Mouse (Mus musculus) stomach, embryonic 14.5 days (tissue): ENCODE data around the gene Slc39a7. TPM values are rescaled to one million over a fixed set of nuclear protein-coding genes. Genes with fewer than 3 reads are reported as not detected.
"Not testable (repeated sequence)": the region's sequence is repeated elsewhere in the genome, so short reads cannot be mapped to it uniquely, and the experiment has no call there.

Experiments used
- ATAC-seq: fragments of 200-750 bp; cut with Nextera tagmentation; 2 replicates; pipeline ENCODE4 v1.8.0; 2017; ENCODE audit warnings: low read depth, moderate TSS enrichment; ENCODE audit not compliant: insufficient number of reproducible peaks, insufficient read depth, low FRiP score
- H3K27ac ChIP-seq: fragments of 300-500 bp; sonication (generic); 2 replicates; pipeline ENCODE4 v1.5.1; 2014; ENCODE audit warnings: mild to moderate bottlenecking, low read length, moderate library complexity, mixed read lengths
- H3K27me3 ChIP-seq: fragments of 300-500 bp; sonication (generic); 2 replicates; pipeline ENCODE4 v1.6.1; 2014; ENCODE audit warnings: low read length, control low read depth, mixed read lengths; ENCODE audit not compliant: control insufficient read depth, insufficient read depth
- H3K36me3 ChIP-seq: fragments of 300-500 bp; sonication (generic); 2 replicates; pipeline ENCODE4 v1.6.1; 2014; ENCODE audit warnings: mild to moderate bottlenecking, control low read depth, low read length, moderate library complexity, mixed read lengths; ENCODE audit not compliant: control insufficient read depth, insufficient read depth
- H3K4me1 ChIP-seq: fragments of 300-500 bp; sonication (generic); 2 replicates; pipeline ENCODE4 v1.6.1; 2014; ENCODE audit warnings: low read length, control low read depth, mixed read lengths; ENCODE audit not compliant: control insufficient read depth, insufficient read depth
- H3K4me2 ChIP-seq: fragments of 300-500 bp; sonication (generic); replicated peaks from 2 replicates; pipeline ENCODE4 v1.6.1; 2014; ENCODE audit warnings: low read depth, low read length, control low read depth
- H3K4me3 ChIP-seq: fragments of 300-500 bp; sonication (generic); 2 replicates; pipeline ENCODE4 v1.5.1; 2014; ENCODE audit warnings: low read depth, low read length, control low read depth
- H3K9ac ChIP-seq: fragments of 300-500 bp; sonication (generic); replicated peaks from 2 replicates; pipeline ENCODE4 v1.6.1; 2014; ENCODE audit warnings: low read depth, mild to moderate bottlenecking, control low read depth, low read length, moderate library complexity, mixed read lengths
- H3K9me3 ChIP-seq: fragments of 300-500 bp; sonication (generic); 2 replicates; pipeline ENCODE4 v1.6.1; 2016; ENCODE audit warnings: low read depth, low read length, control low read depth; ENCODE audit not compliant: control insufficient read depth
- WGBS: fragments of 180-500 bp; shearing (Covaris S2); extraction: QIAGEN DNeasy Blood & Tissue Kit; methylation state at CpG from one replicate; pipeline ENCODE4 v1.1.7; 2014; 5-methylcytosine and 5-hydroxymethylcytosine counted together
- polyA plus RNA-seq: library from polyadenylated mRNA; unstranded; fragments of >200 nt; fragmentation: Nextera tagmentation; extraction: Ambion mirVana; gene quantifications from 2 replicates; pipeline ENCODE4 v1.2.1, GENCODE M21; 2014

The Slc39a7 gene
- polyA plus RNA-seq, 1 experiment from 2014 or later = 81.3 TPM

DNA sequence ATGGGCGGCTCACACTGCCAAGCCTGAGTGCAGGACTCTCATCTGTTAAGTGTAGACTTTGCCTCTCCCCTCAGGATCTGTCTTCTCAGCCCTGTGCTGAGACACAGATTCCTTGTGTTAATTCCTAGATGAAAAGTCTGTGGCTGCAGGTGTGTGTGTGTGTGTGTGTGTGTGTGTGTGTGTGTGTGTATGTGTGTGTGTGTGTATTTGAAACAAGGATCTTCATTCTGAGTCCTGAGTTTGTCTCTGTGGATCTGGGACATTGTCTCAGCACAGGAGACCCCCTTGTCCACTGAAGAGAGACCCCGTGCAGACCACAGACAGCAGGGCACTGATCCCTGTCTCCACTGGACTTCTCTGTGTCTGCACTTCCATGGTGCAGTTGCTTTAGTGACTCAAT is 30.7 kb downstream of the Slc39a7 start:
- not testable (repeated sequence) for H3K27ac ChIP-seq, H3K36me3 ChIP-seq, H3K4me1 ChIP-seq, H3K4me3 ChIP-seq, H3K9ac ChIP-seq, H3K9me3 ChIP-seq, H3K27me3 ChIP-seq, ATAC-seq, H3K4me2 ChIP-seq
- WGBS = 46% methylated on average over 2 of the region's 2 CpGs

DNA sequence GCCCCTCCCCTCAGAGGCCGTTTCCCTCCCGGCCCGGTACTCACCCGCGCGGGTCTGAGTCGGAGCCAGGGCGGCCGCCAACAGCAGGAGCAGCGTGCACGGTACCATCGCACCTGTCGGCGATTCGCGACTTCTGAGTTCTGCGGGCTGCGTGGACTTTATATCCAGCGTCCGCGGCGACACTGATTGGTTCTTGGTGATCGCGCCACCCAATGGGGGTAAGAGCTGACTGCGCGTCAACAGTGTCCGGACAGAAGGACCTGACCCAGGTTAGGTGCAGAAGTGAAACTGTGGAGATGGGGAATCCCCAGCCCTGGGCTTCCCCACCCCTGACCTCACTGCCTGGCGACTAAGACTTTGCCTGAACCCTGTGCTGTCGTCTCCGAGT is 31.3 kb downstream of the Slc39a7 start, which contains the start of gene H2-K1:
Gene H2-K1 (minus strand): TSS at position 198 of the 388 bp plus-strand sequence.
- WGBS = under 1% methylated on average over 24 of the region's 30 CpGs
- peak within 1 kb of the TSS; percentile 33; the same call in 1 of the 2 replicates for H3K9ac ChIP-seq
- ATAC-seq = peak; percentile 93

DNA sequence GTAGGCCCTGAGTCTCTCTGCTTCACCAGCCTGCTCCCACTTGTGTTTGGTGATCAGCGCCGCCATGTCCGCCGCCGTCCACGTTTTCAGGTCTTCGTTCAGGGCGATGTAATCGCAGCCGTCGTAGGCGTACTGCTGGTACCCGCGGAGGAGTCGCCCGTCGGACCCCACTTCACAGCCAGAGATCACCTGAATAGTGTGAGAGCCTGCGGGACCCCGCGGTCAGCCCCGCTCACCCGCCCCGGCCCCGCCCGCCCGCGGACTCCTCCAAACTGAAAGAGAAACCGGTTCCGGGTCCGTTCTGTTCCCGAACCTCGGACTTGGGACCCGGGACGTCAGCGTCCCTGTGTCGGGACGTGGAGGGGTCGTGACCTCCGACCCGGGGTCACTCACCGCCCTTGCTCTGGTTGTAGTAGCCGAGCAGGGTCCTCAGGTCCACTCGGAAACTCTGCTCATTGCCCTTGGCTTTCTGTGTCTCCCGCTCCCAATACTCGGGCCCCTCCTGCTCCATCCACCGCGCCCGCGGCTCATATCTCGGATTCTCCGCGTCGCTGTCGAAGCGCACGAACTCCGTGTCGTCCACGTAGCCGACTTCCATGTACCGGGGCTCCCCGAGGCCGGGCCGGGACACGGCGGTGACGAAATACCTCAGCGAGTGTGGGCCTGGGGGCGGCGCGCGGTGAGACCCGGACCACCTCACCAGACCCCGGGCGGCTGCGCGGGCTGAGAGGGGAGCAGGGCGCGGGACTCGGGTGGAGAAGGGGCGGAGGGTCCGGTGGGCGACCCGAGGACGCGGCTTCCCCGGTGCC is 31.9 kb downstream of the Slc39a7 start:
- peak overlapping the region; percentile 33; the same call in 1 of the 2 replicates for H3K9ac ChIP-seq

More for the DNA sequence above, 31.3 kb downstream of the Slc39a7 start, which contains the start of gene H2-K1:
- H3K27ac ChIP-seq = no peak within 1 kb of the TSS
- no peaks in the 10 kb centered on the region for H3K4me1 ChIP-seq
- H3K4me3 ChIP-seq = peak within 1 kb of the TSS; percentile 49
- H3K27me3 ChIP-seq = peaks cover 8% of the 10 kb centered on the region; the same call in 1 of the 2 replicates
- no peaks in the 10 kb centered on the region for H3K9me3 ChIP-seq
- no peaks in the 10 kb centered on the region for H3K36me3 ChIP-seq
- H3K4me2 ChIP-seq = peak within 1 kb of the TSS; percentile 98

DNA sequence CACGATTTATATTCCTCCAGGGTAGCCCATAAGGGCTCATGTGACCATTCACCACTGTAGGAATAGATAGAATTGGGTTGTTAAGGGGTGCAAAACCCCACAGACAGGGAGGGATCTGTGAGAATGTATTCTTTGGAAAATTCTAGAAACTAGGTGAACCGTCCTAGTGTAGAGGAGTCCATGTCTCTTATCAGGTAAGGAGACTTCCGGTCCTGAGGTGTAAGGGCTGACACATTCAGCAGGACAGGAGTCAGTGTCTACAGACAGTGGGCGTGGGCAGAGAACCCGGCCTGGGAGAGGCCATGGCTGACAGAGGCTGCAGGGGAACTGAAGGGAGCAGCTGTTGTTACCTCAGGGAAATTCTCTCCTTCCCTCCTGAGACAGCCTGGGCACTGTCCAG is 32.8 kb downstream of the Slc39a7 start:
- H3K9ac ChIP-seq, H3K4me1 ChIP-seq, ATAC-seq, H3K4me2 ChIP-seq, H3K27ac ChIP-seq, H3K4me3 ChIP-seq, H3K36me3 ChIP-seq, H3K9me3 ChIP-seq, H3K27me3 ChIP-seq: not testable (repeated sequence)
- WGBS = 48% methylated on average over 5 of the region's 5 CpGs

More for the DNA sequence above, 31.9 kb downstream of the Slc39a7 start:
- Histone ChIP-seq H3K4me2 (peak overlapping the region; percentile 98), H3K4me3 (peak overlapping the region; percentile 49), H3K36me3 (no peaks in the 10 kb centered on the region), H3K27me3 (peaks cover 8% of the 10 kb centered on the region; the same call in 1 of the 2 replicates), H3K4me1 (no peaks in the 10 kb centered on the region), H3K9me3 (no peaks in the 10 kb centered on the region), H3K27ac (no peak overlapping the region)
- WGBS = 3% methylated on average over 80 of the region's 87 CpGs
- ATAC-seq = peak; percentile 14; the same call in 1 of the 2 replicates

DNA sequence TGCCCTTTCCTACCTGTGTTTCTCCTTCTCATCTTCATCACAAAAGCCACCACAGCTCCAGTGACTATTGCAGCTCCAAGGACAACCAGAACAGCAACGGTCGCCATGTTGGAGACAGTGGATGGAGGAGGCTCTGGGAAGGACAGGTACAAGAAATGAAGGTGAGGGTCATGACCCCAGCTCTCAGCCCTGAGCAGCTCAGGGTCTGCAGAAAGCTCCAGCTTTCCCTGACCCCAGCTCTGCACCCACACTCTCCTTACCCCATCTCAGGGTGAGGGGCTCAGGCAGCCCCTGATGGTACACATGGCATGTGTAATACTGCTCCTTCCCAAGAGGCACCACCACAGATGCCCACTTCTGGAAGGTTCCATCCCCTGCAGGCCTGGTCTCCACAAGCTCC is 34.5 kb downstream of the Slc39a7 start:
- not testable (repeated sequence) for H3K4me1 ChIP-seq, H3K9me3 ChIP-seq, H3K27ac ChIP-seq, H3K9ac ChIP-seq, H3K36me3 ChIP-seq, H3K4me3 ChIP-seq, H3K27me3 ChIP-seq, ATAC-seq, H3K4me2 ChIP-seq
- 88% methylated on average over 2 of the region's 2 CpGs for WGBS

DNA sequence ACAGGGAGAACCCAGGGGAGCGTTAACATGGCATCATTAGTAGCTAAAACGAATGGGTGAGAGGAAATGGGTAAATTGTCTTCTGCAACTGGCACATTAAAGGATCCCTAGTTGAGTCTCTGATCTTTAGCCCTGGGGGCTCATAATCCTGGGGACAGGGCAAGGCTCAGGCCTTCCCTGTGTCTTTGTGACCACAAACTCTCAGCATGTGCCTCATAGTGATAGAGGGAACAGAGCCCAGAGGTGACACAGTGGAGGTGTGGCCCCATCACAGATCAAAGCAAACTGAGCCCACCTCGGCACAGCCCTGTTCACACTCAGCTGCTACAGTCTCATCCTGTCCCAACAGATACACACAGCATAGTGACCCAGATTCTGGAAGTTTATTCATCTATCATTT is 35.8 kb downstream of the Slc39a7 start:
- no peak for ATAC-seq
- Histone ChIP-seq H3K9ac (no peak overlapping the region), H3K27me3 (peaks cover 4% of the 10 kb centered on the region; the same call in 1 of the 2 replicates), H3K4me1 (no peaks in the 10 kb centered on the region), H3K27ac (no peak overlapping the region), H3K9me3 (no peaks in the 10 kb centered on the region), H3K4me2 (no peak overlapping the region), H3K36me3 (no peaks in the 10 kb centered on the region), H3K4me3 (no peak overlapping the region)
- 22% methylated on average over 3 of the region's 3 CpGs for WGBS

DNA sequence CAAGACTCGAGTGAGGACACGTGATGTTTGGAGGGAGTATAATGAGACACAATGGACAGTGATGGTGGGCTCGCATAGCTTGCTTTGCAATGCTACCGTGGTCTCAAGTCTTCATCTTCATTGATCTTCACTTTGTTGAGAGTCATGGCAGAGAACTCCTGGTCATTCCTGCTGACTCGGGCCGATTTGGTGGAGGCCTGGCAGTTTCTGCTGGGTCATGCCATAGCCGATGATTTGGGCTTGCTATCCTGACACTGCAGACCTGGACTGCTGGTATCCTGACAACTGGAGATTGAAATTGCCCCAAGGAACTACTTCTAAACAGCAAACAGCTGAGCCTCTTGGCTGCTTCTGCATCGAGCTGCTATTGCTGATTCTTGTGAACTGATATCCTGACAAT is 36.5 kb downstream of the Slc39a7 start:
- no peaks in the 10 kb centered on the region for H3K4me1 ChIP-seq
- H3K27ac ChIP-seq = no peak overlapping the region
- no peaks in the 10 kb centered on the region for H3K36me3 ChIP-seq
- no peak overlapping the region for H3K4me2 ChIP-seq
- H3K9me3 ChIP-seq = no peaks in the 10 kb centered on the region
- H3K9ac ChIP-seq = no peak overlapping the region
- peaks cover 2% of the 10 kb centered on the region; the same call in 1 of the 2 replicates for H3K27me3 ChIP-seq
- ATAC-seq = no peak
- no peak overlapping the region for H3K4me3 ChIP-seq
- WGBS = 91% methylated on average over 8 of the region's 8 CpGs

DNA sequence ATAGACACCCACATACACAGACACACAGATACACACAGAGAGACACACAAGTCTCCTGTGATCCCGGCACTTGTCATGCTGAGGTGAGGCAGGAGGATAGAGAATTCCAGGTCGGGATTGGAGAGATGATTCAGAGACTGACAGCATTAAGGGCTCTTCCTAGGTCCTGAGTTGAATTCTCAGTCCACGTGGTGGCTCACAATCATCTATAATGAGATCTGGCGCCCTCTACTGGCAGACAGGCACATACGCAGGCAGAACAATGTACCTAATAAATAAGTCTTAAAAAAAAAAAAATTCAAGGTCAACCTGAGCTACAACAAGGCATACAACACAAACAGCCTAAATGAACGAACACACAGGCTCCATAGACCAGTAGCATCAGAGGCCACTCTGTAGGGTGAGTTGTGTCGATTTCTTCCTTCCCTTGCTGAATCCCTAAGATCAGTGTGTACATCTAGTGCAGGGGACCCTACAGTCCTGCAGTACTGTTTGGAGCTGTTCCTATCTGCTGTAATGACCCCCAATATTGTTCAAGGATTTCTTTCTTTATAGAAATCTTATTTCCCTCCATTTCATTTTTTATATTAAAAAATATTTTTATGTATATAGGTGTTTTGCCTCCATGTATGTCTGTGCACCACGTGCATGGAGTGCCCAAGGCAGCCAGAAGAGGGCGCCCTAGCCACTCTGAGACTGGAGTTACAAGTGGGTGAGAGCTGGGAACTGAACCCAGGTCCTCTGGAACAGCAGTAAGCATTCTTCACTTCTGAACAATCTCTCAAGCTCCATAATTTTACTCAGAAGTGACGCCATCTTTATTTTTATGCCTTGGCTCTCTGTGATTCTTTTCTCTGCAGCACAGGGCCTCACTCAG is 39.5 kb downstream of the Slc39a7 start:
- no peaks in the 10 kb centered on the region for H3K36me3 ChIP-seq
- no peaks in the 10 kb centered on the region for H3K4me1 ChIP-seq
- H3K9me3 ChIP-seq = no peaks in the 10 kb centered on the region
- no peak overlapping the region for H3K9ac ChIP-seq
- H3K27ac ChIP-seq = no peak overlapping the region
- no peaks in the 10 kb centered on the region for H3K27me3 ChIP-seq
- no peak for ATAC-seq
- no peak overlapping the region for H3K4me2 ChIP-seq
- 30% methylated on average over 10 of the region's 10 CpGs for WGBS
- H3K4me3 ChIP-seq = no peak overlapping the region
